Mouse (Mus musculus) kidney, adult 2 months (tissue): ENCODE results near the gene Tll2. TPM values are rescaled to one million over a fixed set of nuclear protein-coding genes. Genes with fewer than 3 reads are reported as not detected.
A peak's percentile ranks its signal among the peaks of the same experiment; 100 is the strongest.

ENCODE experiments used
- DNase-seq: peaks from one replicate; pipeline ENCODE4 v3.0.0; 2021
- H3K27ac ChIP-seq: fragments of 200-500 bp; 2 replicates; pipeline ENCODE4 v1.5.1; 2012; ENCODE audit warnings: low read depth, low read length, control low read depth, inconsistent platforms; ENCODE audit not compliant: insufficient read depth
- H3K27me3 ChIP-seq: fragments of 200-500 bp; replicated peaks from 2 replicates; pipeline ENCODE4 v1.6.1; 2012; ENCODE audit warnings: mild to moderate bottlenecking, moderate library complexity, low read length, inconsistent platforms; ENCODE audit not compliant: control insufficient read depth, insufficient read depth
- H3K36me3 ChIP-seq: fragments of 200-500 bp; 2 replicates; pipeline ENCODE4 v1.6.1; 2012; ENCODE audit warnings: mild to moderate bottlenecking, moderate library complexity, low read length, inconsistent platforms; ENCODE audit not compliant: control insufficient read depth, insufficient read depth
- H3K4me1 ChIP-seq: fragments of 200-500 bp; 2 replicates; pipeline ENCODE4 v1.6.1; 2011; ENCODE audit warnings: low read length; ENCODE audit not compliant: control insufficient read depth, insufficient read depth
- H3K4me3 ChIP-seq: fragments of 200-500 bp; 2 replicates; pipeline ENCODE4 v1.5.1; 2011; ENCODE audit warnings: mild to moderate bottlenecking, low read depth, low read length, control low read depth; ENCODE audit not compliant: insufficient read depth
- CTCF ChIP-seq: fragments of 200-500 bp; conservative IDR thresholded peaks from 2 replicates; pipeline ENCODE4 v1.5.1; 2011; ENCODE audit warnings: low read depth, mild to moderate bottlenecking, control low read depth, low read length, moderate library complexity, mixed read lengths; ENCODE audit not compliant: insufficient read depth, insufficient read length
- POLR2A ChIP-seq: fragments of 200-500 bp; IDR thresholded peaks from one replicate; pipeline ENCODE4 v1.6.1; 2011; ENCODE audit warnings: low read depth, low read length, control low read depth
- WGBS: fragments of 180-500 bp; shearing (Covaris S2); methylation state at CpG from one replicate; pipeline ENCODE4 v1.1.7; 2018; 5-methylcytosine and 5-hydroxymethylcytosine counted together
- polyA plus RNA-seq: library from polyadenylated mRNA; depleted of rRNA; stranded (reverse); fragments of >200 nt; gene quantifications from 2 replicates; pipeline ENCODE4 v1.2.3, GENCODE M21; 2012

The Tll2 gene
- polyA plus RNA-seq, 1 experiment = 0.03 TPM

DNA sequence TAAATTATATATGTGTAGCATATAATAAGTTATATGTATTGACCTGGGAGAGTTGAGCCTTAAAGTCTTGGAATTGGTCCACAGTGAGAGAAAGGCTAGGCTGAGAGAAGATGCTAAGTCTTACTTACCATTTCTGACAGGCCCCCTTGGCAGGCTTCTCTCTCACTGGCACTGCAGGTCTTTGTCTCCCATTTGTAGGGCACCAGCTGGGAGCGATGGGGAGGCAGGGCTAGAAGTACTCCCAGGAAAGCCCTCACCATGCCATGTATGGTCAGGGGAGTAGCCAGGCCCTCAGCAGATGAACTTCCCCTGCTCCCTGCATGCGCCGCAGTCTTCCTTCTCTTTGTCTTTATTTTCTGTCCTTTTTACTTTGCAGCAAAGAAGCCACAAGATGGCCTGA, 129.7 kb downstream of the Tll2 start, which contains the start of gene Opalin:
Opalin (minus strand) TSS at position 208 of the 400 bp plus-strand sequence.
- no peaks in the 10 kb centered on the region for H3K36me3 ChIP-seq
- WGBS = 82% methylated on average over 3 of the region's 3 CpGs
- no peak within 1 kb of the TSS for H3K27ac ChIP-seq
- no peak within 1 kb of the TSS for H3K4me3 ChIP-seq
- TF ChIP-seq POLR2A (no peak), CTCF (no peak)
- no peaks in the 10 kb centered on the region for H3K27me3 ChIP-seq
- DNase-seq = no peak
- no peaks in the 10 kb centered on the region for H3K4me1 ChIP-seq

- Histone ChIP-seq H3K27ac (no peak overlapping the region), H3K36me3 (no peaks in the 10 kb centered on the region), H3K4me1 (no peaks in the 10 kb centered on the region), H3K27me3 (no peaks in the 10 kb centered on the region), H3K4me3 (no peak overlapping the region)
- TF ChIP-seq CTCF (no peak), POLR2A (no peak)
- no peak for DNase-seq
- WGBS = 84% methylated on average over 14 of the region's 14 CpGs
Observed at GRCm38 (mm10) chr19:41073746-41074455, 132.7 kb downstream of the Tll2 start.

DNA sequence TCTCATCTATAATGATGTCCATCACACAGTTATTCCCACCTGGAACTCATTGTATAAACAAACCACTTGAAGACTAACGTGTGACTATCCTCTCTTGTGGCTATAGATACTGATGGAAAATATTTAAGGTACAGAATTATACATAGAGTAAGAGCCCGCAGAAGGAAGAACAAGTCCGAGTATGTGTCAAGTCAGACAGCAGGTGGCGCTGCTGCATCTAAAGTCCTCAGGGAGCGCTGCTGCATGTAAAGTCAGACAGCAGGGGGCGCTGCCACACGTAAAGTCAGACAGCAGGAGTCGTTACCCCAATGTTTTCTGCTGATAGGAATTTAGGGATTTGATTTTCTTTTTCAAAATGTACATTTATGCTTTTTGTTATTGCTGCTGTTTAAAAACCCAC, 135.1 kb downstream of the Tll2 start:
- 4% methylated on average over 8 of the region's 8 CpGs for WGBS
- H3K4me3 ChIP-seq = no peak overlapping the region
- TF ChIP-seq POLR2A = no peak
- peak; percentile 100 for TF ChIP-seq CTCF
- peak; percentile 84 for DNase-seq
- no peaks in the 10 kb centered on the region for H3K36me3 ChIP-seq
- no peak overlapping the region for H3K27ac ChIP-seq
- H3K27me3 ChIP-seq = no peaks in the 10 kb centered on the region
- no peaks in the 10 kb centered on the region for H3K4me1 ChIP-seq

GRCm38 (mm10) chr19:41054702-41055101, 151.9 kb downstream of the Tll2 start:
- DNase-seq = no peak
- 39% methylated on average over 4 of the region's 4 CpGs for WGBS
- no peak overlapping the region for H3K27ac ChIP-seq
- no peaks in the 10 kb centered on the region for H3K27me3 ChIP-seq
- H3K4me3 ChIP-seq = no peak overlapping the region
- peaks cover 7% of the 10 kb centered on the region for H3K4me1 ChIP-seq
- H3K36me3 ChIP-seq = no peaks in the 10 kb centered on the region
- TF ChIP-seq CTCF (no peak), POLR2A (no peak)

DNA sequence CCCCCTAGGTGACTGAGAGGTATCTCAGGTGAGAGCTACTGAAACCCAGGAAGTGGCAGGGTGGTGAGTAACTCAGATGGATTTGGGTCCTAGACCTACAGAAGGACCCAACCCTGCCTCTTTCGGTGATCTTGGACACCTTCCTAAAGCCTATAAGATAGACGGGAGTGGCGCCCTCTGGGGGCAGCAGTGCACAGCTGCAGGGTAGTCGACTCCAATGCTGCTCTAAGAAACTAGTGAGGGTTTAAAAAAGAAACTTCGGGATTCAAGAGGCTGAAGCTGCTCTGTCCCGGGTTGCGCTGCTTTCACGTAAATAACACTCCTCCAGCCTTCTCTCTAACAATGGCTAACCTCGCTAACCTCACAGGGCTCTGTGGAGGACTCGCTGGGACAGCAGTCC, 153.1 kb downstream of the Tll2 start:
- no peak for DNase-seq
- TF ChIP-seq POLR2A (no peak), CTCF (peak; percentile 59)
- WGBS = 41% methylated on average over 10 of the region's 10 CpGs
- no peaks in the 10 kb centered on the region for H3K36me3 ChIP-seq
- no peak overlapping the region for H3K4me3 ChIP-seq
- H3K4me1 ChIP-seq = peaks cover 7% of the 10 kb centered on the region
- no peaks in the 10 kb centered on the region for H3K27me3 ChIP-seq
- no peak overlapping the region for H3K27ac ChIP-seq

DNA sequence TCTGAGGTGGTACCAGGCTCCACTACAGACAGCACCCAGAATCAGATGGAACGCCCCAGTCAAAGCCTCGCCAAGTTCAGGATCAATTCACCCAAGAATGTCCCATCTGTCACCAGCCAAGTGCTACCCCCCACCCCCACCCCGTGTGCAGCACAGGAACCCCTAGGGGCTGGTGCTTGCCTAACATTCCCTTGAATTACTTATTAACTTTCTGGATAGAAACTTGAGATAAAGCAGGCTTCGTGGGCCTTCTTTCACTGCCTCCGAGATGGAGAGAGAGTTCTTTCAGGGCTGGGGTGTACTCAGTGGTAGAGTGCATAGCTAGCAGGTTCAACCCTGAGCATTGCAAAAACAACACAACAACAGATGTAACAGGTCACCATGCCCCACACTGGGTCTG, 154.4 kb downstream of the Tll2 start:
- no peaks in the 10 kb centered on the region for H3K36me3 ChIP-seq
- H3K27me3 ChIP-seq = no peaks in the 10 kb centered on the region
- no peak overlapping the region for H3K27ac ChIP-seq
- H3K4me3 ChIP-seq = no peak overlapping the region
- DNase-seq = peak; percentile 3
- TF ChIP-seq CTCF (no peak), POLR2A (no peak)
- H3K4me1 ChIP-seq = peaks cover 7% of the 10 kb centered on the region
- WGBS = 32% methylated on average over 5 of the region's 5 CpGs

- no peak for TF ChIP-seq CTCF
- no peak for TF ChIP-seq POLR2A
- Histone ChIP-seq H3K4me3 (no peak overlapping the region), H3K27me3 (no peaks in the 10 kb centered on the region), H3K36me3 (no peaks in the 10 kb centered on the region), H3K27ac (no peak overlapping the region), H3K4me1 (peaks cover 7% of the 10 kb centered on the region)
- WGBS = 83% methylated on average over 1 of the region's 1 CpGs
- DNase-seq = no peak
Observed at GRCm38 (mm10) chr19:41051714-41052113, 154.9 kb downstream of the Tll2 start.

DNA sequence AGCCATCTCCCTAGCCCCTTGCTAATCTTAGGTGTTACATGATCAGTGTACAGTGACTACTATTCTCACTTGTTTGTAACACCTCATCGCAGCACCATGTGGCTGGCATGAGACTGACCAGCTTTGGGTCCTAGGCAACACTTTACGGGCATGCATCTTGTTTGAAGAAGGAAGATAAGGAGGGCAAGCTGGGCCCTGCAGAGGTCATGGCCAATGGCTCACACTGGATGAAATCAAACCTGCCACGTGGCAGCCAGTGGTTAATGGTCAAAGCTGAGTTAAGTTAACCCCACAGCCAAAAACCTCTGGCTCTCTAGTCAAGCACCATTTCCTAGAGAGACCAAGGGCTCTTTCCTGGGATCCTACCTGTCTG, 158.5 kb downstream of the Tll2 start:
- WGBS = 80% methylated on average over 3 of the region's 3 CpGs
- no peak for DNase-seq
- TF ChIP-seq POLR2A = no peak
- TF ChIP-seq CTCF = no peak
- H3K4me1 ChIP-seq = peaks cover 6% of the 10 kb centered on the region
- H3K4me3 ChIP-seq = no peak overlapping the region
- no peaks in the 10 kb centered on the region for H3K36me3 ChIP-seq
- H3K27me3 ChIP-seq = no peaks in the 10 kb centered on the region
- no peak overlapping the region for H3K27ac ChIP-seq
